ENCODE assay signal across 27 mouse cellular contexts in the genomic region with DNA sequence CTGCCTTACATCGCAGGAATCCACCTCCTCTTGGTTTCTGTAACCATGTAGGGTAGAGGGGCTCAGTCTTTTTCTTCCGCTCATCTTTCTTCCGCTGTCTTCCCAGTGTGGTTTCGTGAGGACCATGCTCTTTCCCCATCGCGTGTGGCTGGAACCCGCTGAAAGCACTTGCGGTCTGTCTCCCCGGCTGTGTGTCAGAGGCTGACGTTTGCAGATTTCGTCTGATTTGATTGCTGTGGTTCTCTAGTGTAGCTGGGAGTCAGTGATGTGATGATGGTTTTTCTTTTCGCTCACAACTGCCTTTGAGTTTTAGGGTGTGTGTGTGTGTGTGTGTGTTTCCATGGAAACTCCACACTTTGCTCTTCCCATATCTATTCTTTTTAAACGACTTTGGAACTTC. TPM values are rescaled to one million over a fixed set of nuclear protein-coding genes. Genes with fewer than 3 reads are reported as not detected.
A peak's percentile ranks its signal among the peaks of the same experiment; 100 is the strongest.
DNase-seq lines count a peak whose midpoint lies in the region; ATAC-seq and TF ChIP-seq lines count a peak whose summit lies in the region.
"Had no signal": no experiment of that assay in that cellular context is flagged by ENCODE, and none has a peak within 500 bp of the region (broad histone marks: within the 10 kb centered on the region; RNA-seq: fewer than 3 reads in every experiment).

No protein-coding gene starts in this region.

- TF ChIP-seq CTCF in CH12.LX (conservative IDR thresholded peaks at IDR 0.05 in 1 of 2, IDR thresholded peaks at IDR 0.05 in 1 of 2; ENCODE audit: low read depth in 2 of 2, low read length in 2 of 2): no peak

- H3K9me3 ChIP-seq in CH12.LX (replicated peaks; ENCODE audit: low read length): no peaks in the 10 kb centered on the region
- H3K9me3 ChIP-seq: embryonic facial prominence, embryonic 10.5 days; embryonic facial prominence, embryonic 13.5 days; forebrain, embryonic 12.5 days; forebrain, embryonic 15.5 days; heart, embryonic 10.5 days; heart, embryonic 13.5 days had no signal

- H3K4me1 ChIP-seq in CH12.LX (ENCODE audit: control insufficient read depth in 1 of 2, insufficient read depth in 2 of 2): peaks cover 18 to 63% of the 10 kb centered on the region in 2 experiments
- H3K4me1 ChIP-seq: embryonic facial prominence, embryonic 13.5 days; forebrain, embryonic 12.5 days; forebrain, embryonic 15.5 days; heart, embryonic 10.5 days; heart, embryonic 13.5 days had no signal

- H3K4me3 ChIP-seq in CH12.LX (replicated peaks in 1 of 3; ENCODE audit: low read depth in 2 of 3, low read length in 2 of 3, poor library complexity in 1 of 3): no peak overlapping the region
- H3K4me3 ChIP-seq: embryonic facial prominence, embryonic 10.5 days; embryonic facial prominence, embryonic 13.5 days; erythroblast, embryonic 14.5 days; forebrain, embryonic 12.5 days; forebrain, embryonic 15.5 days; heart, embryonic 10.5 days; heart, embryonic 13.5 days had no signal

- H3K27me3 ChIP-seq in CH12.LX (replicated peaks): no peaks in the 10 kb centered on the region
- H3K27me3 ChIP-seq: embryonic facial prominence, embryonic 13.5 days; forebrain, embryonic 12.5 days; forebrain, embryonic 15.5 days; heart, embryonic 13.5 days had no signal

- no peaks in the 10 kb centered on the region for H3K79me2 ChIP-seq in CH12.LX (replicated peaks; ENCODE audit: control insufficient read depth, extremely low read depth, insufficient read depth, poor library complexity, severe bottlenecking)

- peak; percentile 34; the same call in 1 of the 2 replicates for ATAC-seq in frontal cortex, adult (ENCODE audit: low TSS enrichment)
- ATAC-seq: forebrain, embryonic 15.5 days; hindbrain, postnatal 0 days; intestine, postnatal 0 days had no signal

- no peak overlapping the region for H3K27ac ChIP-seq in CH12.LX (ENCODE audit: insufficient read depth, low read depth)
- H3K27ac ChIP-seq: embryonic facial prominence, embryonic 10.5 days; embryonic facial prominence, embryonic 13.5 days; forebrain, embryonic 12.5 days; forebrain, embryonic 15.5 days; heart, embryonic 10.5 days; heart, embryonic 13.5 days; hindbrain, embryonic 14.5 days; hindbrain, postnatal 0 days had no signal

- in situ Hi-C loops in CH12.LX (cut with MboI; ENCODE audit: low pct_ligation_motif_present, low pct_unique_long_range_greater_than_20kb, low sequenced_read_pairs): loop anchor here (25.0 kb wide), 2 partner anchors 259 to 484 kb away; no protein-coding TSS in a partner anchor

- peak; percentile 25; the same call in 1 of the 2 replicates for TF ChIP-seq EP300 in CH12.LX (IDR thresholded peaks at IDR 0.05; ENCODE audit: low read length)

- TF ChIP-seq RAD21 in CH12.LX (IDR thresholded peaks at IDR 0.05; ENCODE audit: low read depth, low read length): no peak

- dilution Hi-C loops in CH12.LX (cut with MboI; ENCODE audit: extremely low pct_ligation_motif_present, extremely low pct_unique_long_range_greater_than_20kb, low sequenced_read_pairs): no loop called here

- H3K4me2 ChIP-seq in CH12.LX (ENCODE audit: insufficient read depth, low read depth, poor library complexity, severe bottlenecking): no peak overlapping the region
- H3K4me2 ChIP-seq: embryonic facial prominence, embryonic 13.5 days; forebrain, embryonic 12.5 days; forebrain, embryonic 15.5 days; heart, embryonic 13.5 days; hindbrain, embryonic 14.5 days had no signal

- no peak for DNase-seq in frontal cortex, postnatal 14 days (ENCODE audit: low spot score in 2 of 2)
- DNase-seq in CD4-positive helper T cell, adult 2 months (ENCODE audit: low read depth, low spot score): peak; percentile 63
- no peak for DNase-seq in CH12.LX (ENCODE audit: extremely low read depth)
- DNase-seq in naive thymus-derived CD4-positive, alpha-beta T cell, adult 2 months (ENCODE audit: low read depth): peak; percentile 39
- DNase-seq in cerebellum, postnatal 14 days: no peak
- DNase-seq: adrenal gland, postnatal 10 days; adrenal gland, postnatal 36 days; cerebellum, adult 18-20 months; cerebellum, adult 9-10 months; cerebellum, postnatal 25 days; embryo, embryonic 11 days; gastrocnemius, postnatal 14 days; heart, adult 18-20 months; heart, postnatal 14 days; heart, postnatal 4 days; kidney, adult 2 months had no signal

- no peak overlapping the region for H3K9ac ChIP-seq in CH12.LX (ENCODE audit: insufficient read depth, low read depth)
- H3K9ac ChIP-seq: embryonic facial prominence, embryonic 13.5 days; forebrain, embryonic 12.5 days; forebrain, embryonic 15.5 days; heart, embryonic 13.5 days; hindbrain, embryonic 14.5 days had no signal

- TF ChIP-seq POLR2A in CH12.LX (IDR thresholded peaks at IDR 0.05; ENCODE audit: low read depth, low read length): no peak

- peaks cover 11 to 55% of the 10 kb centered on the region in 2 experiments for H3K36me3 ChIP-seq in CH12.LX (replicated peaks in 1 of 2; ENCODE audit: control insufficient read depth in 1 of 2, insufficient read depth in 1 of 2, low read length in 1 of 2)
- H3K36me3 ChIP-seq: forebrain, embryonic 12.5 days; forebrain, embryonic 15.5 days had no signal

TF ChIP-seq in CH12.LX, 34 proteins besides CTCF, POLR2A, EP300 and RAD21:
- TF ChIP-seq ZMIZ1 (IDR thresholded peaks at IDR 0.05; ENCODE audit: low read depth, low read length) (no peak), ELF1 (IDR thresholded peaks at IDR 0.05; ENCODE audit: low read depth, low read length) (0 out of 2 replicates have a peak, but pooled peaks have one; percentile 14)

RNA-seq across cellular contexts. Expression of gene Ppa2, which starts 18.6 kb away (rescaled TPM):
- total RNA-seq in CH12.LX (2012; rRNA removed) (129 and 132 TPM in 2 replicates), CH12.LX (2014; rRNA removed) (119 and 145 TPM in 2 replicates)
- polyA plus RNA-seq in CH12.LX (2012; ENCODE audit: insufficient read length, low read depth): 98.3 and 101 TPM in 2 replicates

Comparison
In these comparisons a context has a peak if more than half of its experiments do, and no peak if none do; other contexts are left out.
1. DNase-seq: peak in CD4-positive helper T cell, adult 2 months (single experiment) and naive thymus-derived CD4-positive, alpha-beta T cell, adult 2 months (single experiment); none in frontal cortex, postnatal 14 days (0 of 2), CH12.LX (single experiment) and cerebellum, postnatal 14 days (0 of 2).